Mouse (Mus musculus): ENCODE results near the gene Proz.
A peak's percentile ranks its signal among the peaks of the same experiment; 100 is the strongest.
"Not testable (repeated sequence)": the region's sequence is repeated elsewhere in the genome, so short reads cannot be mapped to it uniquely, and the experiment has no call there.

The Proz gene

GRCm38 (mm10) chr8:13060441-13061150 is at the start of gene Proz:
Proz (plus strand) TSS chr8:13060914.
- DNase-seq, result peak; percentile 50

DNA sequence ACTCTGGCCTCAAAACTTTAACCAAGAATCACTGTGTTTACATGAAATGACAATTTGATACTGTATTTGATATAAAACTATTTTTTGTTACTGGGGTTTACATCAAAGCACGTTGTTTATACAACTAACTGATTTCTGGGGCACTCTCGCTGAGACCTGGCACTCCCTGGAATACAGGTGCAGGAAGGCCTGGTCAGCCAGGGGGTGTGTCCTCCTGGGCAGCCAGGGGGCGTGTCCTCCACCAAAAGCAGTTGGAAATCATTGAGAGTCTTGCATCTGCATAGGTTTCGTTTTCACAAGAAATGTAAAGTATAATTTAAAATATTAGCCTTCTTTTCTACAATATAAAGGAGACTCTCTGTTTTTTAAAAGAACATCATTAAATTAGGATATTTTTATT is 41.2 kb upstream of the Proz start:
- DNase-seq, result no peak

GRCm38 (mm10) chr8:13021830-13022229 is 38.9 kb upstream of the Proz start:
- DNase-seq, result no peak

GRCm38 (mm10) chr8:13025487-13026224 is 35.1 kb upstream of the Proz start, which contains the start of gene F7:
F7 (plus strand) TSS chr8:13026034.
- peak; percentile 50 for DNase-seq

DNA sequence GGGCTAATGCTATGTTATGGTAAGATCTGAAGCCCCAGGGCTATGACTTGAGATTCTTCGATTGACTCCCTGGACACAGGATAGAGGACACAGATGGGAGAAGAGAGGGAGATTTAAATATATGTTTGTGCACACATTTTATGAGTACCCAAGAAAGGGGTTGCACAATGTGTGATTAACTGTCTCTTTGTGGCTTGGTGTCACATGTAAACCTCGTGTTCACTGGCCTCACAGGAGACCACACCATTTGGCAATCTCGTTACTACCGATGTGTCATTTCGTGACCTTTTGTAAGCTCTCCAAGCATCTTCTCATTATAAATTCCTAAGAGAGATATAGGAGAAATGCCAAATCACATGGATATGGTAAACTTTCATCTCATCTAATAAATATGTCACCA is 33.1 kb upstream of the Proz start:
- DNase-seq, result no peak

DNA sequence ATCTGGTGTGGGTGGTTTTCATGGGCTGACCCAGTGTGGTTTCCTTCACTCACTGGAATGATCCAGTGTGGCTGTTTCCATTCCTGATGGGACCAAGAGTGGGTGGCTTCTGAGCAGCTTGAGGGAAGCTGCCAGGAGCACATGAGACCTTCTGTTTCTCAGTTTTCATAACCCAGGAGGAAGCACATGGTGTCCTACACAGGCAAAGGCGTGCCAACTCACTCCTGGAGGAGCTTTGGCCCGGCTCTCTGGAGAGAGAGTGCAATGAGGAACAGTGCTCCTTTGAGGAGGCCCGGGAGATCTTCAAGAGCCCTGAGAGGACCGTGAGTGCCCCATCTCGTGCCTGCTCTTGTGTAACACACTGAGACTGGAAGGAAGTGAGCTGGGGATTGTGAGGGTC is 32.2 kb upstream of the Proz start:
- no peak for DNase-seq

DNA sequence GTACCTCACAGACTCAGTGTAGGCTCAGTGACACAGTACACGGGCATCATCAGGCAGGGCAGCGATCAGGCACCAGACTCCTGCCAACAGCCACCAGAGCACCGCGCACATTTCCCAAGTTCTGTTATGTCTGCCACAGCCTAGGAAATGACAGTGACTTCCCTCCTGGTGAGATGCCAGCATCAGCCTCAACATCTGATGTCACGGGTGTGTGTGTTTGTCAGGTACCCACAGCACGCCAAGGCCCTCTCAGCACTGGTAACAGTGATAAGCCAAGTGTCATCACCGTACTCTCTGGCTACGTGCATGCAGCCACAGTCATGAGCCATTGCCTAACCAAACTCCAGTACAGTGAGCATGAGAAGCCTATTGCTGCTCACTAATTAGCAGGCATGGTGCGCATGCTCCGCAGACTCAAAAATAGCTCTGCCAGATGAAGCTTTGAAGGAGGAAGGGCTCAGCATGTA is 24.3 kb upstream of the Proz start:
- no peak for DNase-seq

- DNase-seq, result no peak
Measured at GRCm38 (mm10) chr8:13037015-13037414, 23.7 kb upstream of the Proz start, which contains the start of gene F10. F10 (plus strand) TSS chr8:13037308.

- DNase-seq, result peak; percentile 63
Measured at GRCm38 (mm10) chr8:13037569-13037968, 23.1 kb upstream of the Proz start.

GRCm38 (mm10) chr8:13039054-13039453 is 21.7 kb upstream of the Proz start:
- DNase-seq, result no peak

DNA sequence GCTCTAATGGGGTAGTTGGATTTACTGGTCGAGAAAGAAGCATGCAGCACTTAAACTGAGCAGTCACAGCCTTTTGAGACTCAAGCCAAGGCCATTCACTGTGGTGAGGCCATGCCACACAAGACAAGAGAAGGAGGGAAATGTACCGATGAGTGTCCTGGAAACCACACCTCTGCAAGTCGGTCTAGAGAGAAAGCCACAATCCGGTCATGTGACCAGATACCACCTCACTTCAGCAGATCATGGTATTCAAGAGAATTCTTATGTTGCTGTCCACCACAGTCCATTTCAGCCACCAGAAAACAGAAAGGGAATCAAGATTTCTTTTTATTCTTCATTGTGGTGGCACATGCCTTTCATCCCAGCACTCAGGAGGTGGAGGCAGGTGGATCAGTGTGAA is 19.3 kb upstream of the Proz start:
- no peak for DNase-seq

- DNase-seq, result no peak
Measured at GRCm38 (mm10) chr8:13047652-13048051, 13.1 kb upstream of the Proz start.

GRCm38 (mm10) chr8:13050550-13050949 is 10.2 kb upstream of the Proz start:
- DNase-seq, result no peak

DNA sequence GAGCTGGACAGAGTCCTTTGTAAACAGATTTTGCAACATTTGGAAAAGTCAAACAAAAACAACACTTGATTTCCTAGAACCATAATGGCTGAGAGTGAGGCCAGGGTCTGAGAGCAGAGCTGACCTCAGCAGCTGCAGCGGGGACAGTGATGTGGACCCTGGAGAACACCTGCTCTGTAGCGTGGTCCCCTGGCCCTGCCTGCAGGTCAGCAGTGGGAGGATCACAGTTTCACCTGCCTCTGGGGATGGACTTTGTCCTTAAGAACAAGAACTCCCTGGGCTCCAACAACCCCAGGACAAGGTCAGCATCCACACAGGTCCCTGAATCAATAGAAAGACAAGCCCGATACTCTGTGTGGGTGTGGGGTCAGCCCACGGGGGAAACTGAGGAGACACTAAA is 3.4 kb upstream of the Proz start:
- DNase-seq, result peak; percentile 40

- no peak for DNase-seq
Measured at GRCm38 (mm10) chr8:13063112-13063511, 2.4 kb downstream of the Proz start.

DNA sequence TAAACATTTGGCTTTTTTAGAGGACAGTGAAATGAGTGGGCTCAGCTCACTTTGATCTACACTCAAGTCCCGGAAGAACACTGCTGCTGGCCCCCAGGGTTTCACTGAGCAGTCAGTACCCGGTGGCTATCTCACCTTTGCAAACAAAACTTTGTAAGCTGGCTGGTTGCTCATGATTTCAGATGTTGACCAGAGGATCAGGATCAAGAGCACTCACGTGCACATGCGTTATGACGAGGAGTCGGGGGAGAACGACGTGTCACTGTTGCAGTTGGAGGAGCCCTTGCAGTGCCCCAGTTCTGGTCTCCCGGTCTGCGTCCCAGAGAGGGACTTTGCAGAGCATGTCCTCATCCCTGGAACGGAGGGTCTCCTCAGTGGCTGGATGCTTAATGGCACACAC is 12.5 kb downstream of the Proz start:
- no peak for DNase-seq

DNA sequence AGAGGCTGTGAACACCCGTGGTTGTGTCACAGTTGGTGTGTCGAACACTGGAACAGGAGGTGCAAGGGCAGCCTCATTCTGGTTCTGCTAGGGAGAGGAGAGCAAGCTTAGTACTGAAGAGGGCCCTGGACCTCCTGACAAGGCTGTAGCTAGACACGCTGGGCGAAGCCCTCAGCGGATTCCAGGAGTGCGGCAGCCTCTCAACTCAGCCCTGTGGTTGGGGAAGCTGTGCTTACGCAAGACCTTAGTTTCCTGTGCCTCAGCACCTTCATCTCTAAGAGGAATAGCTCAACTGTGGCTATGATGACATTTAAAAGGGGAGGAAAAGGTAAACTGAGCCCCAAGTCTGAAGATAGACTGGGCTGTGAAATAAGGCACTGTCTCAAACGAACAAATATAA is 14.3 kb downstream of the Proz start:
- DNase-seq, result peak; percentile 36

DNA sequence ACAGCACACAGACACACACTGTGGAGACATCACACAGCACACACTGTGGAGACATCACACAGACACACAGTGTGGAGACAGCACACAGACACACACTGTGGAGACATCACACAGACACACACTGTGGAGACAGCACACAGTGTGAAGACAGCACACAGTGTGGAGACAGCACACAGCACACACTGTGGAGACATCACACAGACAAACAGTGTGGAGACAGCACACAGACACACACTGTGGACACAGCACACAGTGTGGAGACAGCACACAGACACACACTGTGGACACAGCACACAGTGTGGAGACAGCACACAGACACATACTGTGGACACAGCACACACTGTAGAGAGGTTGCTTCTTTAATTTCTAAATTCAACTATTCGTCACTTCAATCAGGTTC is 14.9 kb downstream of the Proz start:
- DNase-seq, result not testable (repeated sequence)

- no peak for DNase-seq
Measured at GRCm38 (mm10) chr8:13077542-13077941, 16.8 kb downstream of the Proz start.

GRCm38 (mm10) chr8:13104691-13105086 is 44.0 kb downstream of the Proz start:
- peak; percentile 91 for DNase-seq

DNA sequence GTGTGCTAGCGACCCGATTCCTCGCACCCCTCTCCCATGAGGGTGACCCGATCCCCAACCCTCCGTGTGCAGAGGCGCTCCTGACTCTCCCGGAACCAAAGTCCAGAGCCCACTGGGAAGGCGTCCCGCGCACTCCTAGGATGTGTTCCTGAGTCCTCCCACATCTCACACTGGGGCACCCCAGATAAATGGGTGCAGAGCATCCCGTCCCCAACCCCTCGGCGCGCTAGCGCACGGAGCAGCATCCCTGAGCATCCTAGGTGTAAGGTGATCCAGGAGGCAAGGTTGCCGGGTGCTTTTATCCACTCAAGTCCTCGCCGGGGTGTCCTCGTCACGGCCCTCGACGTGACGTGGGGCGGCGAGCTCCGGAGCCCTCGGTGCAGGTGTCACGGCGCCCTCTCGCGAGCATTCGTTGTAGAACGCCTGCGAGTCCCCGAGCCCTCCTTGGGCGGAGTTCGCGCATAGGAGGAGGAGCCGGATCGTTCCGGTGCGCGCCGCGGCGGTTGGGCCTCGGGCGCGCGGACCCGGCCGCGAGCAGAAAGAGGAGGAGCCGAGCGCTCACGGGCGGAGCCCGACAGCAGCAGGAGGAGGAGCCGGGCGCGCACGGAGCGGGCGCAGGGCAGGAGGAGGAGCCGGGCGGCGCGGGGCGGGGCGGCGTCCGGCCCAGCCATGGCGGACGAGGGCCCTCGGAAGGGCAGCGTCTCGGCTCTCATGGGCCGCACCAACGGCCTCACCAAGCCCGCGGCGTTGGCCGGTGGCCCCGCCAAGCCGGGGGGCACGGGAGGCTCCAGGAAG is 44.6 kb downstream of the Proz start, which contains the start of the genes Pcid2 and Cul4a:
Pcid2 (minus strand) TSS at position 373 of the 795 bp plus-strand sequence.
Cul4a (plus strand) TSS at position 535 of the 795 bp plus-strand sequence.
- peak; percentile 99 for DNase-seq

GRCm38 (mm10) chr8:13105908-13106551 is 45.3 kb downstream of the Proz start:
- peak; percentile 72 for DNase-seq
